Mouse (Mus musculus) olfactory bulb, adult 2 months (tissue): ENCODE data around the gene Slc31a1. TPM values are rescaled to one million over a fixed set of nuclear protein-coding genes. Genes with fewer than 3 reads are reported as not detected.

Experiments used
- H3K27ac ChIP-seq: fragments of 200-500 bp; 2 replicates; pipeline ENCODE4 v1.5.1; 2012; ENCODE audit warnings: low read depth, low read length; ENCODE audit not compliant: insufficient read depth
- H3K4me1 ChIP-seq: fragments of 200-500 bp; 2 replicates; pipeline ENCODE4 v1.6.1; 2012; ENCODE audit warnings: low read length; ENCODE audit not compliant: control insufficient read depth, insufficient read depth
- H3K4me3 ChIP-seq: fragments of 200-500 bp; 2 replicates; pipeline ENCODE4 v1.5.1; 2012; ENCODE audit warnings: mild to moderate bottlenecking, low read depth, low read length, moderate library complexity; ENCODE audit not compliant: insufficient read depth
- CTCF ChIP-seq: fragments of 200-500 bp; IDR thresholded peaks from 2 replicates; pipeline ENCODE4 v1.5.1; 2012; ENCODE audit warnings: low read depth, mild to moderate bottlenecking, low read length, moderate library complexity; ENCODE audit not compliant: insufficient read depth
- POLR2A ChIP-seq: fragments of 200-500 bp; IDR thresholded peaks from 2 replicates; pipeline ENCODE4 v1.6.1; 2012; ENCODE audit warnings: mild to moderate bottlenecking, low read depth, low read length, moderate library complexity; ENCODE audit not compliant: insufficient read depth
- WGBS: fragments of 180-500 bp; shearing (Covaris S2); methylation state at CpG from one replicate; pipeline ENCODE4 v1.1.7; 2018; 5-methylcytosine and 5-hydroxymethylcytosine counted together
- polyA plus RNA-seq: library from polyadenylated mRNA; stranded (reverse); fragments of >200 nt; gene quantifications from 2 replicates; pipeline ENCODE4 v1.2.4, GENCODE M21; 2012; ENCODE audit warnings: low replicate concordance; ENCODE audit not compliant: missing spikeins, insufficient read depth, insufficient read length

The Slc31a1 gene
- polyA plus RNA-seq, 1 experiment = not detected

- Histone ChIP-seq H3K27ac (no peak overlapping the region), H3K4me3 (no peak overlapping the region), H3K4me1 (no peaks in the 10 kb centered on the region)
- no peak for TF ChIP-seq POLR2A
- no peak for TF ChIP-seq CTCF
- WGBS = 26% methylated on average over 6 of the region's 6 CpGs
Observed at GRCm38 (mm10) chr4:62361571-62361970, 1.0 kb downstream of the Slc31a1 start.

- WGBS = 56% methylated on average over 1 of the region's 1 CpGs
- Histone ChIP-seq H3K4me3 (no peak overlapping the region), H3K27ac (no peak overlapping the region), H3K4me1 (0 out of 2 replicates have a peak, but pooled peaks cover 2% of the 10 kb centered on the region)
- TF ChIP-seq POLR2A = no peak
- no peak for TF ChIP-seq CTCF
Observed at GRCm38 (mm10) chr4:62361997-62362396, 1.5 kb downstream of the Slc31a1 start.

- TF ChIP-seq POLR2A (no peak), CTCF (no peak)
- H3K4me1 ChIP-seq = 0 out of 2 replicates have a peak, but pooled peaks cover 2% of the 10 kb centered on the region
- no peak overlapping the region for H3K4me3 ChIP-seq
- WGBS = 88% methylated on average over 2 of the region's 2 CpGs
- no peak overlapping the region for H3K27ac ChIP-seq
Observed at GRCm38 (mm10) chr4:62362437-62362836, 1.9 kb downstream of the Slc31a1 start.

- Histone ChIP-seq H3K4me1 (0 out of 2 replicates have a peak, but pooled peaks cover 2% of the 10 kb centered on the region), H3K27ac (no peak overlapping the region), H3K4me3 (no peak overlapping the region)
- no peak for TF ChIP-seq CTCF
- no peak for TF ChIP-seq POLR2A
- 92% methylated on average over 8 of the region's 8 CpGs for WGBS
Observed at GRCm38 (mm10) chr4:62364299-62364698, 3.8 kb downstream of the Slc31a1 start.

GRCm38 (mm10) chr4:62366291-62366690 lies 5.8 kb downstream of the Slc31a1 start:
- 0 out of 2 replicates have a peak, but pooled peaks cover 2% of the 10 kb centered on the region for H3K4me1 ChIP-seq
- no peak overlapping the region for H3K27ac ChIP-seq
- TF ChIP-seq POLR2A (no peak), CTCF (no peak)
- WGBS = 67% methylated on average over 4 of the region's 4 CpGs
- no peak overlapping the region for H3K4me3 ChIP-seq

GRCm38 (mm10) chr4:62367586-62367985 lies 7.1 kb downstream of the Slc31a1 start:
- no peak overlapping the region for H3K27ac ChIP-seq
- TF ChIP-seq POLR2A (no peak), CTCF (no peak)
- 86% methylated on average over 6 of the region's 6 CpGs for WGBS
- H3K4me1 ChIP-seq = 0 out of 2 replicates have a peak, but pooled peaks cover 2% of the 10 kb centered on the region
- no peak overlapping the region for H3K4me3 ChIP-seq

GRCm38 (mm10) chr4:62369091-62369490 lies 8.6 kb downstream of the Slc31a1 start:
- 80% methylated on average over 3 of the region's 3 CpGs for WGBS
- H3K4me1 ChIP-seq = 0 out of 2 replicates have a peak, but pooled peaks cover 2% of the 10 kb centered on the region
- H3K4me3 ChIP-seq = no peak overlapping the region
- TF ChIP-seq POLR2A (no peak), CTCF (no peak)
- no peak overlapping the region for H3K27ac ChIP-seq

- TF ChIP-seq CTCF = no peak
- no peak for TF ChIP-seq POLR2A
- H3K4me1 ChIP-seq = no peaks in the 10 kb centered on the region
- H3K4me3 ChIP-seq = no peak overlapping the region
- no peak overlapping the region for H3K27ac ChIP-seq
- WGBS = 14% methylated on average over 1 of the region's 1 CpGs
Observed at GRCm38 (mm10) chr4:62372410-62372809, 11.9 kb downstream of the Slc31a1 start.

GRCm38 (mm10) chr4:62372818-62373520 lies 12.4 kb downstream of the Slc31a1 start:
- Histone ChIP-seq H3K4me3 (no peak overlapping the region), H3K27ac (no peak overlapping the region), H3K4me1 (no peaks in the 10 kb centered on the region)
- TF ChIP-seq POLR2A = no peak
- TF ChIP-seq CTCF = no peak
- 75% methylated on average over 9 of the region's 9 CpGs for WGBS
